Mouse (Mus musculus): ENCODE measurements around the gene Prep. TPM values are rescaled to one million over a fixed set of nuclear protein-coding genes. Genes with fewer than 3 reads are reported as not detected.
"Not testable (repeated sequence)": the region's sequence is repeated elsewhere in the genome, so short reads cannot be mapped to it uniquely, and the experiment has no call there.

Gene Prep
- total RNA-seq, 2 experiments from 2014 or later, result 14.5 to 14.6 TPM

DNA sequence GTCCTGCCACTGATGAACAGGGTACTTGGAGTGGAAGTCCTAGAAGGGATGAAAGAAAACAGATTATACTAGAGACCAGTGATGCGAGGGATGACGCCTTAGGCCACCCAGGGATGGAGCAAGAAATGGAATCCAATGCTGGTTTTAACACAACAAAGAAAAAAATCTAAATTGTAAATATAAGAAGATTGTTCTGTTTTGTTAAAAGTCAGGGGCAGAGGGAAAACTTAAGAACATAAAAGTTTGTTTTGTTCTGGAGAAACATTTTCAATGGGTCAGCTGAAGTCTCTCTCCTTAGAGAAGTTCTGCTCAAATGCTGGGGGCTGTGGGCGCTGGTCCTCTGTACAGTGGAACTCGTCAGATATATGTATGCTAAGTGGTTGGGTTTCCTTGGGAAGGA is 5.3 kb downstream of the Prep start:
- intact Hi-C loops (cut with DNase I), result no loop called here
- no peak for DNase-seq (ENCODE audit: low spot score in 2 of 2)

GRCm38 (mm10) chr10:45074543-45074942 is 7.5 kb downstream of the Prep start:
- intact Hi-C loops (cut with DNase I), result no loop called here
- no peak for DNase-seq (ENCODE audit: low spot score in 2 of 2)

GRCm38 (mm10) chr10:45075491-45076051 is 8.6 kb downstream of the Prep start:
- DNase-seq (ENCODE audit: low spot score in 2 of 2), result no peak
- intact Hi-C loops (cut with DNase I), result no loop called here

DNA sequence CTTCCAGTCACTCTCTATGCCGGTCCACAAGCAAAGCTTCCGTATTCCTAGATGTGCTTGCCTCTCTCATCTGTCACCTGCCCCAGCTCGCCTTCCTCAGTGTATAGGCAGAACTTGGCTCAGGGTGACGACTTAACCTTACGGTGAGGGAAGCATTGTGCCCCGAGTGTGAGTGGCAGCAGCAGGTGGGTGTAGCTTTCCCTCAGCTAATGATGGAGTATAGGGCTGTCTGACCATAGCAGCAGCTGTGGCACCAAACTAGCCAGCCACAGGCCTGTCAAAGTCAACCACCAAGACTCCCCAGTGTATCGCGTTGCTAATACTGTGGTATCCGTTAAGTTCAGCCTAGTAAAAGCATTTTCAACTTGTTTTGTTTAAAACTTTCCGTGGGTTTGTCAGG is 9.6 kb downstream of the Prep start:
- intact Hi-C loops (cut with DNase I), result no loop called here
- no peak for DNase-seq (ENCODE audit: low spot score in 2 of 2)

GRCm38 (mm10) chr10:45077353-45077752 is 10.3 kb downstream of the Prep start:
- intact Hi-C loops (cut with DNase I), result no loop called here

DNA sequence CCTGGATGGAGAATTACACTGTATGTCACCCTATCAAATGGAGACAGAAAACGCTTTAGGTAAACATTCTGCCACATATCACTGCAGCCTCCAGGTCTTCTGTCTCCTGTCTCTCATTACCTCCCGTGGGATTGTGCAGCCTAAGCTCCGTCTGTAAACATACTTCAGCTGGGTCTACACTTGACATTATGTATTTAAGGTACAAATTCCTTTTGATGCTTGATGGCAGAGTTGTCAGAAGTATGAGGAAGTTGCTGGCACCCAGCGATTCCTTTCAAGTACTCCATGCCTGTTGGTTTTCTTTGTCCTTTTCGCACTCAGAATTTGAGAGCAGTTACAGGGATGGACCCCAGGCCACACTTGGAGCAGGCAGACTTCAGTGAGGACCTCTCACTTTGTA is 12.8 kb downstream of the Prep start:
- DNase-seq (ENCODE audit: low spot score in 2 of 2), result no peak

More at GRCm38 (mm10) chr10:45077353-45077752, 10.3 kb downstream of the Prep start:
- no peak for DNase-seq (ENCODE audit: low spot score in 2 of 2)

GRCm38 (mm10) chr10:45080490-45080889 is 13.5 kb downstream of the Prep start:
- intact Hi-C loops (cut with DNase I), result no loop called here
- no peak for DNase-seq (ENCODE audit: low spot score in 2 of 2)

More for the DNA sequence above, 12.8 kb downstream of the Prep start:
- intact Hi-C loops (cut with DNase I), result no loop called here

DNA sequence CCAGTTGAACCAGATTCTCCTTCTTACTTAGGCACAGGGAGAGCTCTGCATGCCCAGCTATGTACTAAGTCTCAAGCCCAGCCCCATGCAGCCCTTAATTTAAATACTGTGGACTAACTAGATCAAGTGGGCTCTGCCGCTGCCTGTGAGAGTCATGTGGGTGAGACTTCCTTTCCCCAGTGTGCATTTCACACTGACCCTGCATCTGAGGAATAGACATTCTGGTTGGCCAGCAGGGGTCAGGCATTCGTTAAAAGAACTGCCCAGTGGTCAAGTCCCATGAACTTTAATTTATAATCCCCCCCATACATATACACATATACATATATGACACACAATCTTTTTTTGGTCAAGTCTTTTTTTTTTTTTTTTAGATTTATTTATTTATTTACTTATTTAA is 15.7 kb downstream of the Prep start:
- intact Hi-C loops (cut with DNase I), result no loop called here
- DNase-seq (ENCODE audit: low spot score in 2 of 2), result no peak

- DNase-seq (ENCODE audit: low spot score in 2 of 2); intact Hi-C loops (cut with DNase I): not testable (repeated sequence)
Observed at GRCm38 (mm10) chr10:45084002-45084401, 17.0 kb downstream of the Prep start.

- DNase-seq (ENCODE audit: low spot score in 2 of 2), result no peak
- intact Hi-C loops (cut with DNase I), result no loop called here
Observed at GRCm38 (mm10) chr10:45084471-45084870, 17.5 kb downstream of the Prep start.

DNA sequence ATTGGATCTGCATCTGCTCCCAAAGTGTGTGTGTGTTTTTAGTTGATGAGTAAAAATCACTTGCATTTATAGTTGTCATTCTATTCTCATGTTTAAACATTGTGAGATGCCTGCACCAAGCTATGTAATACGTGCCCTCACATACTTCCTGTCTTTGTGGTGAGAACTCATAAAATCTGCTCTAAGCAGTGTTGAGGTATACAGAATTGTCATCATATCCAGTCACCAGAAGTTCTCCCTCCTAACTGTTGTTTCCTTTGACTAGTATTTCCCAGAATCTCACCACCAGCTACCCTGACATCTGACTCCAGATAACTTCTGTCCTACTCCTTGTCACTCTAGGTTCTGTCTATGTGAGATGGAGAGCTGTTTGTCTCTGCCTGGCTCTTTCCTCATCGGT is 18.3 kb downstream of the Prep start:
- no peak for DNase-seq (ENCODE audit: low spot score in 2 of 2)
- intact Hi-C loops (cut with DNase I), result no loop called here

DNA sequence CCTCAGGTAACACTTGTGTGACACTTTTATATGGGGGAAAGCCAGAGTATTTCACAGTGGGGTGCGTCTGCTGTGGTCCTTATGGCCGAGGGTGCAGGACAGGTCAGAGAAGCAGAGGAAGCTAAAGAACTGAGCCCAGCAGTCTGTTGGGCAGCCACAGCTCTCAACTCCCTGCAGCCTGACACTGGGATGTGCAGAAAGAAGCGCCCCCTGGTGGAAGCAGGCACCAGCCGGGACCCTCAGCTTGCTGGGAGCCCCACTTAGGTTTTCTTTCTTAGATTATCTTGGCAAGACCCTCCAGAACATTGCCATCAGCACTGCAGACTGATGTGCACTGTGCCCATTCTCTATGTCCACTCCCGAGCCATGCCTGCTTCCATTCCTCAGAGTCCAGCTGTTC is 19.6 kb downstream of the Prep start:
- intact Hi-C loops (cut with DNase I), result no loop called here
- peak in 1 of 2 experiments; percentile 28 for DNase-seq (ENCODE audit: low spot score in 2 of 2)

DNA sequence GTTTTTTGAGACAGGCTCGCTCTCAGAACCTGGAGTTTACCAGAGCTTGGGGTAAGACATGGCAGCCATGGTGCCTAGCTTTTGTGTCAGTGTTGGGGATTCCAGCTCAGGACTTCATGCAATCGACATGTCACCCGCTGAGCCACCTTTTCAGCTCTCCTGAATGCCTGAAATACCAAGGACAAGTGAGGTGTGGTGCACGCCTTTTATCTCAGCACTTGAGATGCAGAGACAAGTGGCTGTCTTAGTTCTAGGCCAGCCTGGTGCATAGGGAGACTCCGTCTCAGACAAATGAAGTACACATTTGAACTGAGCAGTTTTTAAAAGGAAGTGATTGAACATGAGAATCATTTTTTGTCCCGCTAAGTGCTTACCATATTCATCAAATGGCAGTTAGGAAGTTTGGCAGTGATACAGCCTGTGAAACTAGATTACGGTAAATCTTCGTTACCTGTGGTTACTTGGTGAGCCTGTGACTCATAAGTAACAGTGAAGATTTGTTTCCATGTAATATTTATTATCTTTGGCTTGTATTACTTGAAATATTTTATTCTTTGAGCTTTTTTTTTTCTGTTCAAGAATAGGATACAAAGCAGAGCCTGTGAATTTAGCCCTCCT is 24.6 kb downstream of the Prep start:
- intact Hi-C loops (cut with DNase I), result no loop called here
- no peak for DNase-seq (ENCODE audit: low spot score in 2 of 2)

DNA sequence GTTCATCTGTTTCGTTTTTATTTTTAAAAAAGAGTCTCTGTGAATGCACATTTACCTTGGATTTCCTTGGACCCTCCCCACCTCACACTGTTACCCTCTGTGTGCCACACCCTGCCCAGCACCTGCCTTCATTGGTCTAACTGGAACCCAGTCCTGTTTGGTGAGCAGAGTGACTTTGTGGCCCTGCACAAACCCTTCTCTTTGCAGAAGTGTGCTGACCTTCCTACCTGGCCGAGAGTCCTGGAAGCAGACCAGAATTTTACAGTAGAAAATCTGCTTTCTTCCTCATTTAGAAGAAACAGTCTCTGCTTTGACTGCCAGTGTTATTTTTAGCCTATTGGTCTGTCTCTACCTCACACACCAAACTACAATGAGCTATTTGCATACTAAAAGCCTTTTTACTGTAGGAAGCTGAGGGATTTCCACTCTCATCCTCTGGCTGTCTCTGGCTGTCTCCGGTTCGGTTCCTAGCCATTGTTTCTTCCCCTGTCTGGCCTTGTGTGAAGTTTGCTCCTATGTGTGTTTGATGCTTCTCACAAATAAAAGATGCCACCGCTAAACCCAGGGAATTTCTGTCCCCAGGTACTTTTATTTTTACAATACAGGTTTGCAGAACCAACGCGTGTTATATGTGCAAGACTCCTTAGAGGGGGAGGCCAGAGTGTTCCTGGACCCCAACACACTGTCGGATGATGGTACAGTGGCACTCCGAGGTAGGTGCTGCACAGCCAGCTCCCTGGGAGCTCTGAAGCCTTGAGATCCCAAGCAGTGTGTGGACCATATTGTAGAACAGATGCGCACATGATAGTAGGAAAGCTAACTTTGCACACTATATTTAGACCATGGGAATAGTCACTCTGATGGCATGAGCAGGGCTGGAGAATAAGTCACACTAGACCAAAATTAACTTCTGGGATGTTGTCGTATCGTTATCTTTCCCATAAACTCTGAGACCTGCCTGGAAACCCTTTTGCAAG is 25.4 kb downstream of the Prep start:
- DNase-seq (ENCODE audit: low spot score in 2 of 2), result peak; percentile 37 to 40
- intact Hi-C loops (cut with DNase I), result no loop called here

DNA sequence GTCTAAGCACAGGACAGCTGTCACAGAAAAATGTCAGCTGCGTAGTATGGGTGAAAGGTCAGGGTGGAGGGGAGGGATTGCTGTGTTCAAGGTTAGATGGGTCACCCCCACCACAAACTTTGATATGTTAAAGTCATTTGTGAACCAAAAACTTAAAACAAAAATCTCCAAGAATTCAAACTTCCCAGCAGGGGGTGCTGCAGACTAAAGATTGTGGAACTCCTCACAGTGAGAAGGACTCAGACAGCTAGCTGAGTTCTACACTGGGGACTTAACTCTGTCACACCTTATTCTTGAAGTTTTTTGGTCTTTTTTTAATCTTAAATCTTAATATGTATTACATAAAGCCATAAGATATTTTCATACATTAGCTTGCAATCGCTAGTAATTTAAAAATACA is 31.7 kb downstream of the Prep start:
- intact Hi-C loops (cut with DNase I), result loop anchor here (1.0 kb wide), 1 partner anchor 273 kb away; no protein-coding TSS in a partner anchor
- DNase-seq (ENCODE audit: low spot score in 2 of 2), result peak; percentile 54 to 70

- no peak for DNase-seq (ENCODE audit: low spot score in 2 of 2)
- intact Hi-C loops (cut with DNase I), result no loop called here
Observed at GRCm38 (mm10) chr10:45100473-45100872, 33.5 kb downstream of the Prep start.

DNA sequence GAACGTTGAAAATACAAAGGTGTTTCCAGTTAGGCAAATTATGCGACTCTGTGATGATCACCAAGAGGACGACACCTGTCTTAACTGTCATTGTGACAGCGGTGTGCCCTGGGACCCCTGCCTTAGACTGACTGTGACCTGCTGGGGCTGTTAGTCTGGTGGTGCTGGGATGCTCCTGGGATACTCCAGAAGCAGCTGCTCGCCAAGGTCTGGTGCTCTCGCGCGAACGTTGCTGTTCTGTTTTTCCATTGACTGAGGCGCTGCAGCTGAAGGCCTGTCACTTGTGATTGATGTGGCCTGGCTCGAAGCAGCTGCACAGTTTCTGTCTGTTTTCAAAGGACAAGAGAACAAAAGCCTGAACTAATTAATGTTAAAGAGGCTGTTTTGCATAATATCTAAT is 36.2 kb downstream of the Prep start:
- intact Hi-C loops (cut with DNase I), result no loop called here
- no peak for DNase-seq (ENCODE audit: low spot score in 2 of 2)

- DNase-seq (ENCODE audit: low spot score in 2 of 2), result no peak
Observed at GRCm38 (mm10) chr10:45104098-45104497, 37.1 kb downstream of the Prep start.

DNA sequence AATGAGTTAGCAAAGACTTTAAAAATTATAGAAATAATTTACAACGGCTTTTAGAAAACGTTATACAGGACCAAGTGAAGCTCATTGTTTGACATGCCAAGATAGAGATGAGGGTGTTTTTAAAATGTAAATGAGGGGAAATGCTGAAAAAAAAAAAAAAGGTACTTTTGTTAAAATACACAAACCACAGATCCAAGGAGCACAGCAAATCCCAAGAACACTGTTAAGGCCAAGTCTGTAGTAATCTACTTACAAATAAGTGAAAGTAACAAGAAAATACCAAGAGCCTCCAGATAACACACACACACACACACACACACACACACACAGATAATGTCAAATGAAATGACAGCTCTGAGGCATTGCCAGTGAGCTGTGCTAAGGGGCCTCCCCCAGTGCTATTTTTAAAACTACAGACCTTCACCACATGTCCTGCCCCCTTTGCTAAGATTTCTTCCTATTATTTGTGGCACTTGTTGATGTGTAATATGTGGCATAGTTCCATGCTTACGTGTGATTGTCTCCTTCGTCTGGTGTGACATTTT is 37.6 kb downstream of the Prep start:
- DNase-seq (ENCODE audit: low spot score in 2 of 2), result no peak
- intact Hi-C loops (cut with DNase I), result no loop called here

More at GRCm38 (mm10) chr10:45104098-45104497, 37.1 kb downstream of the Prep start:
- intact Hi-C loops (cut with DNase I), result no loop called here

GRCm38 (mm10) chr10:45106541-45106940 is 39.5 kb downstream of the Prep start:
- no peak for DNase-seq (ENCODE audit: low spot score in 2 of 2)
- intact Hi-C loops (cut with DNase I), result no loop called here

Data from left cerebral cortex, postnatal 14 days (tissue).